Mouse (Mus musculus) midbrain, embryonic 13.5 days (tissue): ENCODE data around the gene Fam24b. TPM values are rescaled to one million over a fixed set of nuclear protein-coding genes. Genes with fewer than 3 reads are reported as not detected.

Source experiments
- ATAC-seq: fragments of 200-750 bp; cut with Nextera tagmentation; 2 replicates; pipeline ENCODE4 v1.8.0; 2017; ENCODE audit warnings: mild to moderate bottlenecking, moderate TSS enrichment, moderate library complexity
- H3K27ac ChIP-seq: fragments of 300-500 bp; sonication (generic); 2 replicates; pipeline ENCODE4 v1.5.1; 2015; ENCODE audit warnings: inconsistent platforms, mild to moderate bottlenecking, moderate library complexity
- H3K27me3 ChIP-seq: fragments of 300-500 bp; sonication (generic); 2 replicates; pipeline ENCODE4 v1.6.1; 2015; ENCODE audit warnings: mild to moderate bottlenecking, inconsistent platforms
- H3K36me3 ChIP-seq: fragments of 300-500 bp; sonication (generic); 2 replicates; pipeline ENCODE4 v1.6.1; 2015; ENCODE audit warnings: mild to moderate bottlenecking, inconsistent platforms
- H3K4me1 ChIP-seq: fragments of 300-500 bp; sonication (generic); replicated peaks from 2 replicates; pipeline ENCODE4 v1.6.1; 2015; ENCODE audit warnings: inconsistent platforms
- H3K4me2 ChIP-seq: fragments of 300-500 bp; sonication (generic); replicated peaks from 2 replicates; pipeline ENCODE4 v1.6.1; 2015; ENCODE audit warnings: moderate library complexity, mild to moderate bottlenecking, inconsistent platforms
- H3K4me3 ChIP-seq: fragments of 300-500 bp; sonication (generic); replicated peaks from 2 replicates; pipeline ENCODE4 v1.5.1; 2015; ENCODE audit warnings: mild to moderate bottlenecking, inconsistent platforms
- H3K9ac ChIP-seq: fragments of 300-500 bp; sonication (generic); replicated peaks from 2 replicates; pipeline ENCODE4 v1.6.1; 2015; ENCODE audit warnings: mild to moderate bottlenecking, inconsistent platforms
- H3K9me3 ChIP-seq: fragments of 300-500 bp; sonication (generic); 2 replicates; pipeline ENCODE4 v1.6.1; 2016; ENCODE audit warnings: mild to moderate bottlenecking, inconsistent platforms
- WGBS: fragments of 180-500 bp; shearing (Covaris S2); methylation state at CpG from one replicate; pipeline ENCODE4 v1.1.7; 2015; 5-methylcytosine and 5-hydroxymethylcytosine counted together
- polyA plus RNA-seq: library from polyadenylated mRNA; unstranded; fragments of >200 nt; fragmentation: Nextera tagmentation; extraction: Ambion mirVana; gene quantifications from 2 replicates; pipeline ENCODE4 v1.2.1, GENCODE M21; 2015

Fam24b gene
- 0.24 TPM in 1 of 2 replicates, not detected in the other for polyA plus RNA-seq

DNA sequence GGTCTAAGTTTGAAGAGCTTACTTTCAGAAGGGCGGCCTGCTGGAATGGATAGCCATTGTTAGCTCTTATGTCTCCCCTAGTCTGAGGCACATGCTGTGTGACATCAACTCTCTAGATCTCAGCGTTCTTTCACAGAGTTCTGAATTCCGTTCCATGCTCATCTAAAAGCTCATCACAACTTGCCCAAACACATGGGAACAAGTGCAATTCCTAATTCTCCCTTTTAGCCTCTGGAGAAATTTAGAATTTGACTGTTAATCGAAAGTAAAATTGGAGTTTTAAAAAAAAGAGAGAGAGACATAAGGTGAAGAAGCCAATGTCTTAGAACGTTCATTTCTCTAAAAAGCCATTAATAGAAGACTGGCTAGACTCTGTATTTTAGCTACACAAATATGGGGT is at the start of gene Fam24b:
TSS of gene Fam24b (minus strand) at position 101 of the 400 bp plus-strand sequence.
- Histone ChIP-seq H3K4me3 (no peak within 1 kb of the TSS), H3K9ac (no peak within 1 kb of the TSS), H3K27ac (no peak within 1 kb of the TSS), H3K27me3 (no peaks in the 10 kb centered on the region), H3K4me1 (no peaks in the 10 kb centered on the region), H3K4me2 (no peak within 1 kb of the TSS), H3K36me3 (no peaks in the 10 kb centered on the region), H3K9me3 (no peaks in the 10 kb centered on the region)
- no peak for ATAC-seq
- WGBS, result 94% methylated on average over 5 of the region's 5 CpGs

- WGBS, result 77% methylated on average over 9 of the region's 9 CpGs
- Histone ChIP-seq H3K4me2 (peak overlapping the region; percentile 61), H3K9me3 (no peaks in the 10 kb centered on the region), H3K4me3 (peak overlapping the region; percentile 72), H3K36me3 (peaks cover 5% of the 10 kb centered on the region; the same call in 1 of the 2 replicates), H3K9ac (peak overlapping the region; percentile 90), H3K27ac (no peak overlapping the region), H3K4me1 (peaks cover 10% of the 10 kb centered on the region), H3K27me3 (no peaks in the 10 kb centered on the region)
- ATAC-seq, result no peak
These were observed 42.8 kb upstream of the Fam24b start for GRCm38 (mm10) chr7:131371880-131372651.

GRCm38 (mm10) chr7:131371470-131371860 is 42.1 kb upstream of the Fam24b start:
- no peaks in the 10 kb centered on the region for H3K9me3 ChIP-seq
- H3K36me3 ChIP-seq, result peaks cover 5% of the 10 kb centered on the region; the same call in 1 of the 2 replicates
- 8% methylated on average over 9 of the region's 9 CpGs for WGBS
- H3K4me1 ChIP-seq, result peaks cover 10% of the 10 kb centered on the region
- H3K27ac ChIP-seq, result peak overlapping the region; percentile 92
- H3K4me3 ChIP-seq, result peak overlapping the region; percentile 72
- no peaks in the 10 kb centered on the region for H3K27me3 ChIP-seq
- peak overlapping the region; percentile 61 for H3K4me2 ChIP-seq
- peak overlapping the region; percentile 90 for H3K9ac ChIP-seq
- no peak; the same call in 1 of the 2 replicates for ATAC-seq

GRCm38 (mm10) chr7:131370648-131371469 is 41.5 kb upstream of the Fam24b start, which contains the start of gene Pstk:
Pstk (plus strand) TSS chr7:131371141.
- H3K27ac ChIP-seq, result peak within 1 kb of the TSS; percentile 92
- 5% methylated on average over 47 of the region's 47 CpGs for WGBS
- ATAC-seq, result peak; percentile 97

GRCm38 (mm10) chr7:131364131-131364530 is 34.8 kb upstream of the Fam24b start:
- 96% methylated on average over 8 of the region's 8 CpGs for WGBS
- H3K27me3 ChIP-seq, result peaks cover 10% of the 10 kb centered on the region
- ATAC-seq, result no peak

More at GRCm38 (mm10) chr7:131370648-131371469, 41.5 kb upstream of the Fam24b start, which contains the start of gene Pstk:
- H3K36me3 ChIP-seq, result peaks cover 5% of the 10 kb centered on the region; the same call in 1 of the 2 replicates
- no peaks in the 10 kb centered on the region for H3K27me3 ChIP-seq
- H3K4me1 ChIP-seq, result peaks cover 10% of the 10 kb centered on the region
- H3K4me2 ChIP-seq, result peak within 1 kb of the TSS; percentile 61
- peak within 1 kb of the TSS; percentile 90 for H3K9ac ChIP-seq
- H3K9me3 ChIP-seq, result no peaks in the 10 kb centered on the region
- H3K4me3 ChIP-seq, result peak within 1 kb of the TSS; percentile 72

DNA sequence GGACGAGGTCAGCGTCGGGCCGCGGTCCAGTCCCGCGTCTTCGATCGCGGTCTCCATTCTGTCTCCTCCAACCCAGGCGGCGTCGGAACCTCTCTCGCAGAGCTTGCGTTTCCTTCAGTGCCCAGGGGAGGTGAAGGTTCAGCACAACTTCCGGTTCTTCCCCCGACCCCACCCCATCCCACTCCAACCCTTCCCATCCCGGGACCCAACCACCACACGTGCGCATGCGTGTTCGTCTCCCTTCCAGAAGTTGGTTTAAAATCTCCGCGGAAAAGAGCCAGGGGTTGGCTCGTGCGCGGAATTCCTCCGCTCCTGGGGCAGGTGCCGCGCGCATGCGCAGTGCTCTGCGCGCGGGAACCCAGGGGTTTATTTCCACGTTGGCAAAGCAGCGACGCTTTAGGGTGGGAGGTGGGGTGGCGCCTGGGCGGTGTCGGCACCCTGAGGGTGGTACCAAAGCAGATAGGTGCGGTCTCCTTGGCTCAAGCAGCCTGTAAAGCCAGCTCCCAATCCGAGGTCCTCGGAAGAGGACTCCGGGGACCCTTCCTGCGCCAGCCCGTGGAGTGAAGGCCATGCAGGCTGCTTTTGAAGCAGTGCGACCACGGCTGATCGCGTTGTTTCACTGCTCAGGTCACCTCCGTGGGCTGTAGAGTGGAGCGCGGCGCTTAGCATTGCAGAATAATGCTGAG is 33.4 kb upstream of the Fam24b start, which contains the start of gene 2310057M21Rik:
TSS of gene 2310057M21Rik (minus strand) at position 145 of the 686 bp plus-strand sequence.
- ATAC-seq, result peak; percentile 98
- peaks cover 18% of the 10 kb centered on the region for H3K4me1 ChIP-seq
- peak within 1 kb of the TSS; percentile 74 for H3K4me3 ChIP-seq
- H3K27me3 ChIP-seq, result peaks cover 10% of the 10 kb centered on the region
- peaks cover 16% of the 10 kb centered on the region for H3K36me3 ChIP-seq
- H3K9me3 ChIP-seq, result no peaks in the 10 kb centered on the region
- H3K9ac ChIP-seq, result peak within 1 kb of the TSS; percentile 88
- WGBS, result under 1% methylated on average over 55 of the region's 55 CpGs
- peak within 1 kb of the TSS; percentile 73 for H3K4me2 ChIP-seq
- H3K27ac ChIP-seq, result peak within 1 kb of the TSS; percentile 90

More at GRCm38 (mm10) chr7:131364131-131364530, 34.8 kb upstream of the Fam24b start:
- Histone ChIP-seq H3K9ac (no peak overlapping the region), H3K27ac (no peak overlapping the region), H3K9me3 (no peaks in the 10 kb centered on the region), H3K4me2 (no peak overlapping the region), H3K4me1 (peaks cover 18% of the 10 kb centered on the region), H3K4me3 (no peak overlapping the region), H3K36me3 (peaks cover 2% of the 10 kb centered on the region; the same call in 1 of the 2 replicates)

- peaks cover 10% of the 10 kb centered on the region for H3K27me3 ChIP-seq
- WGBS, result 1% methylated on average over 35 of the region's 35 CpGs
- H3K4me3 ChIP-seq, result peak overlapping the region; percentile 74
- H3K27ac ChIP-seq, result peak overlapping the region; percentile 90
- H3K9ac ChIP-seq, result peak overlapping the region; percentile 88
- peak; percentile 88 for ATAC-seq
- peaks cover 20% of the 10 kb centered on the region for H3K36me3 ChIP-seq
- peaks cover 18% of the 10 kb centered on the region for H3K4me1 ChIP-seq
- H3K4me2 ChIP-seq, result peak overlapping the region; percentile 73
- no peaks in the 10 kb centered on the region for H3K9me3 ChIP-seq
These were observed 32.9 kb upstream of the Fam24b start for GRCm38 (mm10) chr7:131362269-131362614.

- no peak for ATAC-seq
- 98% methylated on average over 13 of the region's 13 CpGs for WGBS
- Histone ChIP-seq H3K36me3 (peaks cover 54% of the 10 kb centered on the region), H3K4me2 (no peak overlapping the region), H3K27ac (no peak overlapping the region), H3K4me3 (no peak overlapping the region), H3K27me3 (no peaks in the 10 kb centered on the region), H3K4me1 (peaks cover 3% of the 10 kb centered on the region), H3K9me3 (no peaks in the 10 kb centered on the region), H3K9ac (no peak overlapping the region)
These were observed 26.8 kb upstream of the Fam24b start for GRCm38 (mm10) chr7:131356105-131356504.

DNA sequence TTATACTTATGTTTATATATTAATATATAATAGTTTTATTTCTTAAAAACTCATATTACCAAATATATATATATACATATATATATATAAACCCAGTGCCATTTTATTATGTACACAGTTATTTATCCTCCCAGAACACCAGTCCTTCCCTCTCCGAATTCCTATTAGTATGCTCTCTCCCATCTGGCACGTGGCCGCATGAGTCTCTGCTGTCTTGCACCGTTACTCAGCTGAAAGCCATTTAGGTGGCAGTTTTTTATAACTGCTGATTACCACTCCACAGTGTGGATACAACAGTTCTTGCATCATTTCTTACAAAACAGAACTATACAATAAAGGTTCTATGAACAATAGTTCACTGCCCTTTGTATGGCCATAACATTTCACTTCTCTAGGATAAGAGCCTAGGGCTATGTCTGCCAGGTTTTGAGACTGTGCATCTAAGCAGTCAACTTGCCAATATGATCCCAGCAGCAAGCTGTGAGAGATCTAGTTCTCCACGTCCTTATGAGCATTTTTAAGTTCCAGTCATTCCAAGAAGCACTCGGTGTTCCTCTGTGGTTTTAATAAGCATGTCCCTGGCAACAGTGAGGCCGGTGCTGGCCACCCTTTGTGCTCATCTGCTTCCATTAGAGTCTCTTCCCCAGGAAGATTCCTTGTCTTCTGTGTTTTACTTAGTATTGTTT is 16.7 kb upstream of the Fam24b start:
- H3K4me1 ChIP-seq, result no peaks in the 10 kb centered on the region
- H3K36me3 ChIP-seq, result peaks cover 61% of the 10 kb centered on the region
- H3K9ac ChIP-seq, result no peak overlapping the region
- H3K9me3 ChIP-seq, result no peaks in the 10 kb centered on the region
- no peak overlapping the region for H3K27ac ChIP-seq
- H3K4me3 ChIP-seq, result no peak overlapping the region
- ATAC-seq, result no peak
- WGBS, result 79% methylated on average over 7 of the region's 7 CpGs
- no peak overlapping the region for H3K4me2 ChIP-seq
- H3K27me3 ChIP-seq, result no peaks in the 10 kb centered on the region

GRCm38 (mm10) chr7:131337502-131338068 is 8.3 kb upstream of the Fam24b start:
- 40% methylated on average over 8 of the region's 8 CpGs for WGBS

DNA sequence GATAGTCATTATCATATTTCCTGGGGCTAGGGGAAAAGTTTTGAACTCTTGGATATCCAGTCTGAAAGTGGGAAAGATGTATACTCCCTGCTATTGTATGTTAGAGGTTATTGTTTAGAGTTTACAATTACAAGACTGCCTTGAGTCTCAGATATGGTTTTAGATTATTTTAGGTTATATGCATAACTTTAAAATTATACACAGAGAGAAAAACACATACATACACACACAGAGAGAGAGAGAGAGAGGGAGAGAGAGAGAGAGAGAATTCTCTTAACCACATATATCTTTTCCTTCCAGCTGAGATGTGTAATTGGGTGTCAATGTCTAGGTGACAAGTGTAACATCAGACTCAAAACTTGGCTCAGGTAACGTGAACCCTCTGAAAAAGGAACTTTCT is 4.2 kb upstream of the Fam24b start, which contains the start of gene Fam24a:
TSS of gene Fam24a (plus strand) at position 301 of the 400 bp plus-strand sequence.
- no peak within 1 kb of the TSS for H3K9ac ChIP-seq
- no peak within 1 kb of the TSS for H3K27ac ChIP-seq
- 43% methylated on average over 1 of the region's 1 CpGs for WGBS
- H3K27me3 ChIP-seq, result no peaks in the 10 kb centered on the region
- no peaks in the 10 kb centered on the region for H3K36me3 ChIP-seq
- no peak within 1 kb of the TSS for H3K4me2 ChIP-seq
- H3K4me1 ChIP-seq, result peaks cover 12% of the 10 kb centered on the region
- no peaks in the 10 kb centered on the region for H3K9me3 ChIP-seq
- H3K4me3 ChIP-seq, result no peak within 1 kb of the TSS
- no peak for ATAC-seq

More at GRCm38 (mm10) chr7:131337502-131338068, 8.3 kb upstream of the Fam24b start:
- ATAC-seq, result peak; percentile 68; the same call in 1 of the 2 replicates
- no peak overlapping the region for H3K4me3 ChIP-seq
- H3K27ac ChIP-seq, result peak overlapping the region; percentile 32
- H3K36me3 ChIP-seq, result peaks cover 22% of the 10 kb centered on the region
- H3K9ac ChIP-seq, result no peak overlapping the region
- H3K27me3 ChIP-seq, result no peaks in the 10 kb centered on the region
- no peaks in the 10 kb centered on the region for H3K9me3 ChIP-seq
- H3K4me2 ChIP-seq, result no peak overlapping the region
- peaks cover 12% of the 10 kb centered on the region for H3K4me1 ChIP-seq
